In the genomic region with DNA sequence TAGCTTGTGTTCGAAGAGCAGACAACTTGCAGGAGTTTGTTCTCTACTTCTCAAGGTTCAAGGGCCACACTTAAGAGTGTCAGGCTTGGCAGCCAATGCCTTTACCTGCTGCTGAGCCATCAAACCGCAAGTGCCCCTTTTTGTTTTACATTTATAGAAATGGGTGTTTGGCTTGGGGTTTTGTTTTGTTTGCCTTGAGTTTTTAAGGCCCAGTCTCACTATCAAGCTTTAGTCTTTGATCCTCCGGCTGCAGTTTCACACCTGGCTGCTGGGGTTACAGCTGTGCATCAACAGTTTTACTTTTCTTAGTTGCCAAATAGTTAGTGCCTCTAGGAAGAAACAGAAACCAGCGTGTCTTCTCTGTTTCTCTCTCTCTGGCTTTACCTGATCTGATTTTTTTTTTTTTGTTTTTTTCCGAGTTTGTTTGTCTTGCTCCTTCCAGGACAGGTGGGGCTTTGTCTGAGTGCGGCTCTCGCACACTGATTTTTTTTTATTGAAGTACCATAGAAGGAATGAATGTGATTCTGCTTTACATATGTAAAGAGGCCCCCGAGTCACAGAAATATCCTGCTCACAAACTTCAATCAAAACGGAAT, we compare ENCODE assay signal across 8 mouse cellular contexts. TPM values are rescaled to one million over a fixed set of nuclear protein-coding genes. Genes with fewer than 3 reads are reported as not detected.
DNase-seq lines count a peak whose midpoint lies in the region; ATAC-seq and TF ChIP-seq lines count a peak whose summit lies in the region.

No protein-coding gene starts in this region.

- peaks cover 9% of the 10 kb centered on the region; the same call in 1 of the 2 replicates for H3K4me1 ChIP-seq in hindbrain, embryonic 12.5 days
- H3K4me1 ChIP-seq in lung, embryonic 14.5 days (ENCODE audit: insufficient read depth): peaks cover 4% of the 10 kb centered on the region; the same call in 1 of the 2 replicates
- H3K4me1 ChIP-seq in stomach, embryonic 16.5 days (ENCODE audit: control insufficient read depth, insufficient read depth, low read length): peaks cover 11% of the 10 kb centered on the region

- WGBS in hindbrain, embryonic 12.5 days: 26% methylated on average over 9 of the region's 9 CpGs
- 18% methylated on average over 9 of the region's 9 CpGs for WGBS in lung, embryonic 14.5 days
- 23% methylated on average over 9 of the region's 9 CpGs for WGBS in stomach, embryonic 16.5 days

- H3K36me3 ChIP-seq in hindbrain, embryonic 12.5 days: no peaks in the 10 kb centered on the region
- no peaks in the 10 kb centered on the region for H3K36me3 ChIP-seq in lung, embryonic 14.5 days (ENCODE audit: insufficient read depth)
- H3K36me3 ChIP-seq in stomach, embryonic 16.5 days (ENCODE audit: control insufficient read depth, insufficient read depth, low read length): no peaks in the 10 kb centered on the region

- no peaks in the 10 kb centered on the region for H3K9me3 ChIP-seq in hindbrain, embryonic 12.5 days (replicated peaks)
- H3K9me3 ChIP-seq in lung, embryonic 14.5 days (ENCODE audit: low read depth, low read length): no peaks in the 10 kb centered on the region
- H3K9me3 ChIP-seq in stomach, embryonic 16.5 days (replicated peaks; ENCODE audit: control insufficient read depth, low read length): no peaks in the 10 kb centered on the region

- H3K4me2 ChIP-seq in hindbrain, embryonic 12.5 days (replicated peaks): peak overlapping the region; percentile 83
- peak overlapping the region; percentile 98 for H3K4me2 ChIP-seq in lung, embryonic 14.5 days
- peak overlapping the region; percentile 99 for H3K4me2 ChIP-seq in stomach, embryonic 16.5 days (ENCODE audit: low read depth, low read length)

- DNase-seq in layer of hippocampus, adult 2 months (ENCODE audit: low spot score in 2 of 2): no peak
- no peak for DNase-seq in layer of hippocampus, adult 9-11 months
- peak; percentile 38 for DNase-seq in lung, embryonic 14.5 days
- DNase-seq in frontal cortex, postnatal 10 days (ENCODE audit: low spot score in 2 of 2): no peak
- no peak for DNase-seq in left cerebral cortex, postnatal 36 days (ENCODE audit: low spot score in 2 of 2)
- no peak for DNase-seq in cerebellum, postnatal 25 days

- peaks cover 20% of the 10 kb centered on the region for H3K27me3 ChIP-seq in hindbrain, embryonic 12.5 days
- peaks cover 21% of the 10 kb centered on the region for H3K27me3 ChIP-seq in lung, embryonic 14.5 days (ENCODE audit: insufficient read depth, low read length)
- H3K27me3 ChIP-seq in stomach, embryonic 16.5 days (ENCODE audit: control insufficient read depth, insufficient read depth, low read length): peaks cover 10% of the 10 kb centered on the region

- peak overlapping the region; percentile 94; the same call in 1 of the 2 replicates for H3K27ac ChIP-seq in layer of hippocampus, adult 2 months
- H3K27ac ChIP-seq in hindbrain, embryonic 12.5 days: no peak overlapping the region
- no peak overlapping the region for H3K27ac ChIP-seq in lung, embryonic 14.5 days (ENCODE audit: low read depth)
- H3K27ac ChIP-seq in stomach, embryonic 16.5 days (ENCODE audit: low read length): no peak overlapping the region

- no peak for ATAC-seq in hindbrain, embryonic 12.5 days (ENCODE audit: low FRiP score)
- ATAC-seq in lung, embryonic 14.5 days (ENCODE audit: insufficient read depth): no peak
- no peak for ATAC-seq in stomach, embryonic 16.5 days (ENCODE audit: insufficient read depth, low FRiP score)

- intact Hi-C loops in left cerebral cortex, postnatal 36 days (cut with DNase I): loop anchor here (5.0 kb wide), 1 partner anchor 51 kb away; no protein-coding TSS in a partner anchor

- peak overlapping the region; percentile 67 for H3K4me3 ChIP-seq in layer of hippocampus, adult 2 months
- H3K4me3 ChIP-seq in hindbrain, embryonic 12.5 days: peak overlapping the region; percentile 89
- peak overlapping the region; percentile 77 for H3K4me3 ChIP-seq in lung, embryonic 14.5 days (ENCODE audit: low read depth, low read length)
- H3K4me3 ChIP-seq in stomach, embryonic 16.5 days (replicated peaks; ENCODE audit: low read length): peak overlapping the region; percentile 86

- H3K9ac ChIP-seq in hindbrain, embryonic 12.5 days: peak overlapping the region; percentile 98
- peak overlapping the region; percentile 80 for H3K9ac ChIP-seq in lung, embryonic 14.5 days
- peak overlapping the region; percentile 91 for H3K9ac ChIP-seq in stomach, embryonic 16.5 days (ENCODE audit: low read length)

- TF ChIP-seq CTCF in layer of hippocampus, adult 2 months (conservative IDR thresholded peaks at IDR 0.05): no peak
- no peak for TF ChIP-seq CTCF in lung, embryonic 14.5 days (IDR thresholded peaks at IDR 0.05; ENCODE audit: low read depth)

RNA-seq across cellular contexts. Expression of gene Pou6f1, which starts 1.4 kb away (rescaled TPM):
- total RNA-seq in layer of hippocampus, adult 2 months (2021): 100 to 1,000 TPM; 106 to 107 TPM
- 28.9 and 38.6 TPM in 2 replicates for polyA plus RNA-seq in hindbrain, embryonic 12.5 days (2016; fragmentation: Nextera tagmentation; extraction: Ambion mirVana)
- polyA plus RNA-seq in lung, embryonic 14.5 days (2014; fragmentation: Nextera tagmentation; extraction: Ambion mirVana): 6.5 and 7.6 TPM in 2 replicates
- polyA plus RNA-seq in stomach, embryonic 16.5 days (2015; fragmentation: Nextera tagmentation; extraction: Ambion mirVana): 3.5 and 5.3 TPM in 2 replicates
- 100 to 1,000 TPM; 128 to 140 TPM for total RNA-seq in left cerebral cortex, postnatal 36 days (2021)

RNA-seq across cellular contexts. Expression of gene Dazap2, which starts 16.8 kb away (rescaled TPM):
- total RNA-seq in layer of hippocampus, adult 2 months (2021): 100 to 1,000 TPM; 112 to 113 TPM
- polyA plus RNA-seq in hindbrain, embryonic 12.5 days (2016; fragmentation: Nextera tagmentation; extraction: Ambion mirVana): 168 and 176 TPM in 2 replicates
- polyA plus RNA-seq in lung, embryonic 14.5 days (2014; fragmentation: Nextera tagmentation; extraction: Ambion mirVana): 210 and 231 TPM in 2 replicates
- polyA plus RNA-seq in stomach, embryonic 16.5 days (2015; fragmentation: Nextera tagmentation; extraction: Ambion mirVana): 194 and 213 TPM in 2 replicates
- total RNA-seq in left cerebral cortex, postnatal 36 days (2021): 100 to 1,000 TPM; 106 to 120 TPM

RNA-seq across cellular contexts. Expression of gene Smagp, which starts 38.4 kb away (rescaled TPM):
- 1 to 10 TPM; 1.1 to 1.7 TPM for total RNA-seq in layer of hippocampus, adult 2 months (2021)
- 5.0 and 5.6 TPM in 2 replicates for polyA plus RNA-seq in hindbrain, embryonic 12.5 days (2016; fragmentation: Nextera tagmentation; extraction: Ambion mirVana)
- polyA plus RNA-seq in lung, embryonic 14.5 days (2014; fragmentation: Nextera tagmentation; extraction: Ambion mirVana): 9.5 and 11.9 TPM in 2 replicates
- polyA plus RNA-seq in stomach, embryonic 16.5 days (2015; fragmentation: Nextera tagmentation; extraction: Ambion mirVana): 40.6 and 51.8 TPM in 2 replicates
- total RNA-seq in left cerebral cortex, postnatal 36 days (2021): 1 to 10 TPM; 1.8 to 1.9 TPM

RNA-seq across cellular contexts. Expression of gene Tfcp2, which starts 46.6 kb away (rescaled TPM):
- 10 to 100 TPM; 29.3 to 31.0 TPM for total RNA-seq in layer of hippocampus, adult 2 months (2021)
- polyA plus RNA-seq in hindbrain, embryonic 12.5 days (2016; fragmentation: Nextera tagmentation; extraction: Ambion mirVana): 42.9 and 50.8 TPM in 2 replicates
- 23.0 and 25.5 TPM in 2 replicates for polyA plus RNA-seq in lung, embryonic 14.5 days (2014; fragmentation: Nextera tagmentation; extraction: Ambion mirVana)
- polyA plus RNA-seq in stomach, embryonic 16.5 days (2015; fragmentation: Nextera tagmentation; extraction: Ambion mirVana): 20.0 and 21.3 TPM in 2 replicates
- 10 to 100 TPM; 26.2 to 33.1 TPM for total RNA-seq in left cerebral cortex, postnatal 36 days (2021)
